Mouse (Mus musculus): ENCODE measurements at regions not wholly inside any gene's neighbourhood (a gene's known extent, or its start where the extent isn't known, plus 50 kb on each side); places are given as distances from the start of the nearest gene placed in this dataset.

DNA sequence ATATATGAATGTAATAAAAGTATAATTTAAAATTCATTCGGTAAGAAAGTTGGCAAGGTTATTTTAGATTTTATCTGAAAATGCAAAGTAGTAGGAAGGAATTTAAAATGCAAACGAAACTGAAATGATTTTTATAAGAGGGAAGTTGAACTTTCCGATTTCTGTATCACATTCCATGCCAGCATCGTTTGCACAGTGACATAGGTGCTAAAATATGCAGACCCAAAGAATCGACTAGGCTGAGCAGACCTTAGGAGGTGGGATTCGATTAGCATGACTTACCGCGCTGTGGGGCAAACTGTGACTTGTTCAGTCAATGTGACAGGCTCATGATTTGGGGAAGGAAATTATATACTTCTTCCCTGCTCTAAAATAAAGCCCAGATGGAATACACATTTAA, 596.2 kb downstream of the Gm19410 start:
- TF ChIP-seq CTCF (IDR thresholded peaks at IDR 0.05; ENCODE audit: low read depth) (no peak), EP300 (IDR thresholded peaks at IDR 0.05; ENCODE audit: low read depth) (no peak)

Data from heart, postnatal 0 days (tissue).